Mouse (Mus musculus): ENCODE measurements around the gene Cpm. TPM values are rescaled to one million over a fixed set of nuclear protein-coding genes. Genes with fewer than 3 reads are reported as not detected.
"Not testable (repeated sequence)": the region's sequence is repeated elsewhere in the genome, so short reads cannot be mapped to it uniquely, and the experiment has no call there.

Cpm gene
- total RNA-seq (2021), result 1 to 10 TPM; 7.5 to 8.1 TPM

DNA sequence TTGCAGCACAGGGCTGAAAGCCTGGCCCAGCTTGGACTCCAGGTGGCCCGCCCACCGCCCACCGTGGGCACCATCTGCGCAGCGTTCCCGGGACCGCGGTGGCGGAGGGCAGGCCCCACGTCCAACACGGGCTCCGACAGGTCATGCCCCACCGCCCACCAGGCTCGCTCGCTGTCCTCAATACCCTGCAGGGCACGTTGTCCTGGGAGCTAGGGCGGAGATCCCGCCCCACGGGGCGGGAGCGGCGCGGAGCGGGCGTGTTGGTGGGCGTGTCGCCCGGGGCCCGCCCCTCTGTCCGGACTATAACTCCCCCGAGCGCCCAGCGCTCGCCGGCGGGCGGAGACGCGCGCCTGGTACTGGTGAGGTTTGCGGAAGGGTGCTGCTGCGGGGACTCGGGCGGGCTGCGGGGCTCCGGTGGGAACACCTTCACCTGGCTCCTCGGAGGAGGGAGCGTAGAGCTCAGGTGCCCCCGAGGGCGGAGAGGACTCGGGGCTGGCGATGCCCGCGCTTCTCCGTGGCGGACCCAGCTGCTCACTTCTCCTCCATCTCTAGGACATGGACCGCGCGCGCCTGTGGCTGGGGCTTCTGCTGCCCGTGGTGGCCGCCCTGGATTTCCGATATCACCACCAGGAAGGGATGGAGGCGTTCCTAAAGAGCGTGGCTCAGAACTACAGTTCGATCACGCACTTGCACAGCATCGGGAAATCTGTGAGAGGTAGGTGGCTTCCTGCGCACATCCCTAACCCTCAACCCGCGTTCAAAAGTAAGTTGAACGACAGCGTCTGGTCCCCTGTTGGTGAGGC lies at the start of gene Cpm:
Gene Cpm, plus strand, starts transcription at position 332 of the 803 bp plus-strand sequence.
- DNase-seq (ENCODE audit: low spot score in 2 of 2), result peak; percentile 28 to 37
- intact Hi-C loops (cut with DNase I), result loop anchor here (5.0 kb wide), 1 partner anchor 57 kb away; no protein-coding TSS in a partner anchor

- intact Hi-C loops (cut with DNase I), result no loop called here
- DNase-seq (ENCODE audit: low spot score in 2 of 2), result no peak
These were observed 49.5 kb upstream of the Cpm start for GRCm38 (mm10) chr10:117579771-117580284.

- intact Hi-C loops (cut with DNase I), result no loop called here
- DNase-seq (ENCODE audit: low spot score in 2 of 2), result no peak
These were observed 48.9 kb upstream of the Cpm start for GRCm38 (mm10) chr10:117580405-117580804.

DNA sequence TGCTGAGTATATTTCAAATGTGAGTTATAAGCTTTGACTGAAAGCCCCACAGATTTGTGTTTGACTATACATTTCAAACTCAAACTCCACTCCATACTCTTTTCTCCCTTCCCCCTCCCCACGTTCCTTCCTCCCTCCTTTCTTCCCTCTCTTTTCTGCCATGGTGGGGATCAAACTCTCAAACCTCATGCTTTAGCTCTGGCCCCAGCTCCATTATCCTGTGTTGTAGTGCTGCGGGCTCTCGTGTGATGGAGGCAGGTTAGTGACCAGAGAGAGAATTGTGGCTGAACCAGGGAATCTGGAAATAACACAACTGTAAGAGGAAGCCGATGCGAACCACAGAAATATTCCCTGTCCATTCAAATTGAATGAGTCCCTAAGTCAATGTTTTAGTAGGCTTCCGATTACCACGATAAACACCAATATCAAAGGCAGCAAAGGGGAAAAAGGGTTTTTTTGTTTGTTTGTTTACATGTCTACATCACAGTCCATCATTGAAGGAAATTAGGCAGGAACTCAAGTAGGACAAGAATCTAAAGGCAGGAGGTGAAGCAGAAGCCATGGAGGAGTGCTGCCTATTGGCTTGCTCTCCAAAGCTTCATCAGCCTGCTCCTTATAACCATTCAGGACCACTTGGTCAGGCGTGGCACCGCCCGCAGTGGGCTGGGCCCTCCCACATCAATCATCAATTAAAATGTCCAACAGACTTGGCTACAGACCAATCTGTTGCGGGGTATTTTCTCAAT lies 48.1 kb upstream of the Cpm start:
- DNase-seq (ENCODE audit: low spot score in 2 of 2), result no peak
- intact Hi-C loops (cut with DNase I), result no loop called here

GRCm38 (mm10) chr10:117581753-117582062 lies 47.6 kb upstream of the Cpm start:
- no peak for DNase-seq (ENCODE audit: low spot score in 2 of 2)
- intact Hi-C loops (cut with DNase I), result no loop called here

DNA sequence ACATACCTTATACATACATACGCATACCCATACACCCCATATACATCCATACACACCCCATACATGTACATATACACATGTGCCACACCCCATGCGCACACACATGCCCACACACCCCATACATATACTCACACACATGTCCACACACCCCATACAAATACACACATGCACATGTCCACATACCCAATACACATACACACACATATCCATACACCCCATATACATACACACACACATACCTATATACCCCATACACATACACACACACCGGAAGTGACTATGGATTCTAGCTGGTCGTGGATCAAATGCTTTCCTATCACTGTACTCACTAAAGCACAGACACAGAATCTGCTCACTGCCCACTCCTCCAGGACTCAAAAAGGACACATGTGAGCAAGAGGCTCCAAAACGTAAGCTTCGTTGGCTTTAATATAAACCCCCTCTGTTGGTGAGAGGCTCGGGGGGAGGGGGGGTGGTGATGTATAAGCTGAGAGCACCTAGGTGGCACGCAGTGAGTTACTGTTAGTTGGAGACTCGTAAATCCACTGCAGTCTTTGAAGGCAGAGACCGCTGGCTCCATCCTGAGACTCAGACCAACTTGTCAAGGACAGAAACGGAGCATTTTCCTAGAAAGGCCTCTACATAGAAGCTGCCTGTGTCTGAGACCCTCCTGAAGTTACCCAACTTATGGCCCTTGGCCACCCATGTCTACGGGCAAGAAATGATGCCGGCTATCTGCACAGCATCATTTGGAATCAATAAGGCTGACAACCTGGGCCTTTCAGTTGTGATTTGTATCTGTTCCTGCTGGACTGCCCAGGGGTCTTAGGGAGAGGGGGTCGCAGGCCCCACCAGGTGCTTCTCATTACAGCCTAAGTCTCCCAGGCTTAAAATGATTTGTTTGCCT lies 45.9 kb upstream of the Cpm start:
- intact Hi-C loops (cut with DNase I), result no loop called here
- DNase-seq (ENCODE audit: low spot score in 2 of 2), result no peak

- intact Hi-C loops (cut with DNase I), result no loop called here
- DNase-seq (ENCODE audit: low spot score in 2 of 2), result no peak
These were observed 45.2 kb upstream of the Cpm start for GRCm38 (mm10) chr10:117584102-117584501.

GRCm38 (mm10) chr10:117584566-117585515 lies 44.5 kb upstream of the Cpm start:
- intact Hi-C loops (cut with DNase I), result no loop called here
- no peak for DNase-seq (ENCODE audit: low spot score in 2 of 2)

DNA sequence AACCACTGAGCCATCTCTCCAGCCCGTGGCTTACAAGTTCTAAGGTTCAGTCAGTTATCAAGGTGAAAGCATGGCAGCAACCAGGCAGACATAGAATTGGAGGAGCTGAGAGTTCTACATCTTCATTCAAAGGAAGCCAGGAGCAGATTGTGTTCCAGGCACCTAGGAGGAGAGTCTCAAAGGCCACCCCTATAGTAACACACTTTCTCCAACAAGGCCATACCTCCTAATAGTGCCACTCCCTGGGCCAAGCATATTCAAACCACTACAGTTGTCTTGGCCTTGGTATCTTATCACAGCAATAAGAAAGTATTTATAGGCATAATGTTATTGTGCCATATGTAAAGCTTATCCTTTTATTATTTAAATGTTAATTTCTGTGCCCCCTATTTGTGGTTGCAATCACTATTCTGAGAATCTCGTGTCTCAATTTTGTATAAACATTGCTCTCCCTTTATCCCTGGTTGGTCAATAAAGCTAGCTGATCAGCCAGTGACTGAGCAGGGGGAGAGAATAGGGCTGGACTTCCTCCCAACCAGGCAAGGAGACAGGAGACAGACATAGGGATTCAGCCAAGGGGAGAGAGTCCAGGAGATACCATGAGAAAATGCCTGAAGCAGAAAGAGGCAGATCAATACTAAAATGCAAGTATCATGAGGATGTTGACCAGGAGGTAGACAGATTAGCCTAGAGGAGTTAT lies 43.5 kb upstream of the Cpm start:
- intact Hi-C loops (cut with DNase I), result no loop called here

DNA sequence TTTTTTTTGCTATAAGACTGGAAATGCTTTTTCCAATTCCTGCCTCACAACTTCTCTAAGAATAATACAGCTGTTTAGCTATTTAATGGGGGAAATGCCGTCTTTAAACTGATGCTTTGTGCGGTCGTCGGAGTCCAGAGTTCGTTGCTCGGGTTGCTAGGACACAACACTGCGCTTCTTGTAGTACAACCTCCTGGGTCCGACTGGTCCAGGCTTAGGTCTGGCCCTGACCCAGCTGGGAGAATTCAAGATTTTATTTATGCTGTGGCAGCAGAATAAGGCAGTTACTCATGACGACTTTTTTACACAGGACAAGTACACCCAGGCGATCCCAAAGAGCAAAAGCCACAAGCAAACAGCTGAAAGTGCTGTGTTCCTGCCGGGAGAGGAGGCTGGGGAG lies 42.4 kb upstream of the Cpm start:
- no peak for DNase-seq (ENCODE audit: low spot score in 2 of 2)
- intact Hi-C loops (cut with DNase I), result no loop called here

More for the DNA sequence above, 43.5 kb upstream of the Cpm start:
- DNase-seq (ENCODE audit: low spot score in 2 of 2), result no peak

DNA sequence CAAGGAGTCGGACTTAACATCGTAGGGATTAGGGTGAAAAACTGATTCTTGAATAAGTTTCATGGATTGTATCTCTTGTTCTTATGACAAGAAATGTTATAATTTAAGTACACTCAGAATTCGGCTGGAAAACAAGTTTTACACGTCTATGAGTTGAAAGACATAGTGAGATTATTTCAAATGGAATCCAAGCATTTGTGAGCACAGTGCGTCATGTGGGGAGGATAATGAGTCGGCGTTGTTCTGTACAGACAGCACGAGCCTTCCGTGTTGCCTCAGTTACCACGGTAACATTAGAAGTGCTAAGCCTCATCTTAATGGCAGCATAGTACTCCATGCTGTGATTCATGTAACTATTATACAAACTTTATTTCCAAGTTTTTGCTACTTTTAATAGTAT lies 42.0 kb upstream of the Cpm start:
- intact Hi-C loops (cut with DNase I), result no loop called here
- no peak for DNase-seq (ENCODE audit: low spot score in 2 of 2)

- DNase-seq (ENCODE audit: low spot score in 2 of 2); intact Hi-C loops (cut with DNase I): not testable (repeated sequence)
These were observed 40.7 kb upstream of the Cpm start for GRCm38 (mm10) chr10:117588416-117589143.

GRCm38 (mm10) chr10:117589144-117589940 lies 40.0 kb upstream of the Cpm start:
- DNase-seq (ENCODE audit: low spot score in 2 of 2), result no peak
- intact Hi-C loops (cut with DNase I), result no loop called here

- no peak for DNase-seq (ENCODE audit: low spot score in 2 of 2)
- intact Hi-C loops (cut with DNase I), result no loop called here
These were observed 38.7 kb upstream of the Cpm start for GRCm38 (mm10) chr10:117590331-117591301.

DNA sequence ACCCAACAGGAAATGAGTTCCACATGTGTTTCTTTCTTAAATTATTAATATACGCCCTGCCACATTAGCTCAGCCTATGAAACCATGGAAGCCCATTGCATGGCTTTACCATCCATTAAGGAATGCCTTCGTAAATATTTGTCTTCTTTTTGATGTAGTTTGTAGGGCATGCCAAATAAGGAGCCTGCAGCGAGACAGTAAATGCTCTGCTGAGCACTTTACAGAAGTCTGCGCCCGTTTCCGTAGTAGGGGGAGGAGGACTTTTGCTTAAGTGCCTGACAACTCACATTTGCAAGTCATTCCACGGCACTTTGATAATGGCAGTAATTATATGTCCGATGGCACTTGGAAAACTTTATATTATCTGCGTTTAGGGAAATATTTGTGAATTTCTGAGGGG lies 37.5 kb upstream of the Cpm start:
- intact Hi-C loops (cut with DNase I), result no loop called here
- no peak for DNase-seq (ENCODE audit: low spot score in 2 of 2)
